Mouse (Mus musculus) lung, postnatal 0 days (tissue): ENCODE data around the gene Tlk1.

Experiments used
- CTCF ChIP-seq: IDR thresholded peaks from 2 replicates; pipeline ENCODE4 v1.5.1; 2016; ENCODE audit warnings: antibody characterized with exemption, mild to moderate bottlenecking
- EP300 ChIP-seq: IDR thresholded peaks from 2 replicates; pipeline ENCODE4 v1.6.1; 2016; ENCODE audit warnings: antibody characterized with exemption, mild to moderate bottlenecking, control low read depth

- TF ChIP-seq CTCF (no peak), EP300 (no peak)
Observed at GRCm38 (mm10) chr2:70669896-70670295, 155.6 kb downstream of the Tlk1 start.
